Mouse (Mus musculus) hindbrain, embryonic 16.5 days (tissue): Measurements from ENCODE around the gene Fsip2. TPM values are rescaled to one million over a fixed set of nuclear protein-coding genes. Genes with fewer than 3 reads are reported as not detected.

Experiments
- ATAC-seq: fragments of 200-750 bp; cut with Nextera tagmentation; 2 replicates; pipeline ENCODE4 v1.8.0; 2017; ENCODE audit warnings: moderate TSS enrichment, moderate library complexity
- H3K27ac ChIP-seq: fragments of 300-500 bp; sonication (generic); 2 replicates; pipeline ENCODE4 v1.5.1; 2014; ENCODE audit warnings: low read depth, mild to moderate bottlenecking, control low read depth, low read length, moderate library complexity
- H3K27me3 ChIP-seq: fragments of 300-500 bp; sonication (generic); replicated peaks from 2 replicates; pipeline ENCODE4 v1.6.1; 2014; ENCODE audit warnings: low read length; ENCODE audit not compliant: control insufficient read depth, insufficient read depth
- H3K36me3 ChIP-seq: fragments of 300-500 bp; sonication (generic); 2 replicates; pipeline ENCODE4 v1.6.1; 2014; ENCODE audit warnings: mild to moderate bottlenecking, low read length, moderate library complexity, mixed read lengths; ENCODE audit not compliant: control insufficient read depth, insufficient read depth
- H3K4me1 ChIP-seq: fragments of 300-500 bp; sonication (generic); 2 replicates; pipeline ENCODE4 v1.6.1; 2014; ENCODE audit warnings: low read depth, low read length; ENCODE audit not compliant: control insufficient read depth, insufficient read depth
- H3K4me2 ChIP-seq: fragments of 300-500 bp; sonication (generic); 2 replicates; pipeline ENCODE4 v1.6.1; 2014; ENCODE audit warnings: mild to moderate bottlenecking, low read length, control low read depth, moderate library complexity
- H3K4me3 ChIP-seq: fragments of 300-500 bp; sonication (generic); 2 replicates; pipeline ENCODE4 v1.5.1; 2014; ENCODE audit warnings: mild to moderate bottlenecking, low read length, control low read depth, moderate library complexity
- H3K9ac ChIP-seq: fragments of 300-500 bp; sonication (generic); 2 replicates; pipeline ENCODE4 v1.6.1; 2014; ENCODE audit warnings: low read depth, mild to moderate bottlenecking, control low read depth, low read length, moderate library complexity
- H3K9me3 ChIP-seq: fragments of 300-500 bp; sonication (generic); 2 replicates; pipeline ENCODE4 v1.6.1; 2014; ENCODE audit warnings: mild to moderate bottlenecking, low read length, moderate library complexity; ENCODE audit not compliant: control insufficient read depth
- WGBS: fragments of 180-500 bp; shearing (Covaris S2); extraction: QIAGEN DNeasy Blood & Tissue Kit; methylation state at CpG from one replicate; pipeline ENCODE4 v1.1.7; 2014; 5-methylcytosine and 5-hydroxymethylcytosine counted together
- polyA plus RNA-seq: library from polyadenylated mRNA; unstranded; fragments of >200 nt; fragmentation: Nextera tagmentation; extraction: Ambion mirVana; gene quantifications from 2 replicates; pipeline ENCODE4 v1.2.1, GENCODE M21; 2015

Fsip2 gene
- not detected in 2 replicates for polyA plus RNA-seq

DNA sequence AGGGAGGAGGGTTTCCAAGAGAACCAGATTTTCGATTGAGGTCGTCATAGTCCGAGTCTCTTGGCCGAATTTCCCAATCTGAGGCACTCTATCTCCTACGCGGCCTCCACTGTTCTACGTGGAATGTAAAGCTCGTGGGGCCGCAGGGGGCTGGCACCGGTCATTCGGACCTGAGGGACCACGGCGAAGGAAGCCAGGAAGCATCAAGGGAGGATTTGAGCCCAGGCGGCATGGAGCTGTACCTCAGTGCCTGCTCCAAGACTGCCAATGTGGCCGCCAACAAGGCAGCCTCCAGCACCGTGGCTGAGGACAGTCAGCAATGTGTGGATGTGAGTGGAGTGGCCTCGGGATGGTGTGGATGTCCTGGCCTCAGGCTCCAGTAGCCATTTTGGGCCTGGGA lies at the start of gene Fsip2:
Gene Fsip2, plus strand, starts transcription at position 163 of the 400 bp plus-strand sequence.
- 95% methylated on average over 17 of the region's 17 CpGs for WGBS
- no peak for ATAC-seq

DNA sequence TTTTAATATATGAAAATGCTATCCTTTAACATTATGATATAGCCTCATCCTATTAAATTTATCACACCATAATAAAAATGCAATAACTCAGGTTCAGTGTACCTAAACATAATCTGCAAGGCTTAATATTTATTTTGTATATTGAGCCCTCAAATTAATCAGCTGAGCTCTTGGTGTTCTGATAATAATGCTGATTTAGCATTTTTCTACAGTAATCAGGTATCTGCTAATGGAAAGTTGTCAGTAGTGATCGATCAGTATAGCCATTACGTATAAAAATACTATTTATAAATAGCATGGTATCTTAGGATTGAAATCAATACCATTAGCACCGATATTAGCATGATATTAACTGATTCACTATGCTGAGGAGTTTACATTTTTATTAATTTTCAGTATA lies 20.0 kb downstream of the Fsip2 start:
- H3K9ac ChIP-seq = no peak overlapping the region
- H3K4me1 ChIP-seq = no peaks in the 10 kb centered on the region
- no peak overlapping the region for H3K4me2 ChIP-seq
- no peak for ATAC-seq
- H3K36me3 ChIP-seq = no peaks in the 10 kb centered on the region
- 90% methylated on average over 3 of the region's 3 CpGs for WGBS
- no peak overlapping the region for H3K4me3 ChIP-seq
- no peaks in the 10 kb centered on the region for H3K9me3 ChIP-seq
- H3K27ac ChIP-seq = no peak overlapping the region
- no peaks in the 10 kb centered on the region for H3K27me3 ChIP-seq

More for the DNA sequence above, at the start of gene Fsip2:
- Histone ChIP-seq H3K4me2 (no peak within 1 kb of the TSS), H3K4me3 (no peak within 1 kb of the TSS), H3K4me1 (no peaks in the 10 kb centered on the region), H3K9me3 (peaks cover 4% of the 10 kb centered on the region; the same call in 1 of the 2 replicates), H3K27me3 (no peaks in the 10 kb centered on the region), H3K27ac (no peak within 1 kb of the TSS), H3K36me3 (no peaks in the 10 kb centered on the region), H3K9ac (no peak within 1 kb of the TSS)

DNA sequence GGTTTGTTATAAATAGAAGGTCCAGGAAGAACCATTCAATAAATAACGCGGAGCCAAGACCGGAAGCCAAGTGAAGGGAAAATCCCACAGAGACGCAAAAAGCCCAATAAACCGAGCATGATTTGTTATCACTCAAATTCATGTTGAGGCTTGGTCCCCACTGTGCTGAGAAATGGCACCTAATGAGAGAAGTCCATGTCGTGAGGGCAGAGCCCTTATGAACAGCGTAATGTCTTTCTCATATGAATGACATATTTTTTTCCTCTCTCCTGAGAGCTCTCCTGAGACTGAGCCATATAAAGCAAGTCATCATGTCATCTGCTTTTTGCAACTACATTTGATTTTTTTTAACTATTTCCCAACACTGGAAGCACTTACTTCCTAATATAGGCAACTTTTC lies 82.4 kb downstream of the Fsip2 start:
- no peak for ATAC-seq
- Histone ChIP-seq H3K4me3 (no peak overlapping the region), H3K36me3 (no peaks in the 10 kb centered on the region), H3K27ac (no peak overlapping the region), H3K27me3 (no peaks in the 10 kb centered on the region), H3K9ac (no peak overlapping the region), H3K4me2 (no peak overlapping the region), H3K9me3 (no peaks in the 10 kb centered on the region), H3K4me1 (no peaks in the 10 kb centered on the region)
- whole genome bisulfite sequencing = 74% methylated on average over 7 of the region's 7 CpGs

DNA sequence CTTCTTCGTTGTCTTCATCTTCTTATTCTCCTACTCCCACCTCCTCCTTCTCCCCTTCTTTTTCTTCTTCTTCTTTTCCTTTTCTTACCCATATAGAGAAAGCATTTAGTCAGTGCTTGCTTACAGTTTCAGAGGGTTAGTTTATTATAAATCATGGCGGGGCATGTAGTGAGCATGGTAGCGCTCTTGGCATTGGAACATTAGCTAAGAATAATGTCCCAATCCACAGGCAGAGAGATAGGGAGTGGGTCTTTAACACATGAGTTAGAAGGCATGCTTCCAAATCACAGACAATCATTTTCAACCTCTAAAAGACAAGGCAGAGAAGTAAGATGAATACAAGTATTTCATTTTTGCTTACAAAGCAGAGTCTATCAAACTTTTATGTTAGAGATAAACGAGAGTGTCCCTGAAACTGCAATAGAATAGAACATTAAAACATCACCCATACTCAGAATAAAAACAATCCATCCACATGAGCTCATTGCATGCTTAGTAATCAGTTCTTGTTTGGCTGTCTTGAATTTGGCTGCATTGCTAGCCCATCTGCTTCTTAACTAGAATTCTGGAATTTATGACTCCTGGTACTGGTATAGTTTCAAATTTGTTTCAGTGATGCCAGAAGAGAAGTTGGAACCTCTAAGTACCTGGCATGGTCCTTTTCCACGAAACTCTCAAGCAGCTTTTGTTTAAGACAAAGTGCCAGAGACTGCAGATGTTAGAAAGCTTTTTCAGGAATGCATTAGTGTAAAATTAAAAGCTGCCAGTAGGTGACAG lies 109.7 kb downstream of the Fsip2 start:
- no peak overlapping the region for H3K27ac ChIP-seq
- H3K27me3 ChIP-seq = no peaks in the 10 kb centered on the region
- no peak for ATAC-seq
- H3K9ac ChIP-seq = no peak overlapping the region
- H3K36me3 ChIP-seq = no peaks in the 10 kb centered on the region
- H3K4me1 ChIP-seq = no peaks in the 10 kb centered on the region
- H3K4me3 ChIP-seq = no peak overlapping the region
- no peak overlapping the region for H3K4me2 ChIP-seq
- WGBS = 81% methylated on average over 5 of the region's 5 CpGs
- no peaks in the 10 kb centered on the region for H3K9me3 ChIP-seq
